Mouse (Mus musculus) lung, embryonic 14.5 days (tissue): ENCODE data around the gene Ninl. TPM values are rescaled to one million over a fixed set of nuclear protein-coding genes. Genes with fewer than 3 reads are reported as not detected.

ENCODE experiments used
- ATAC-seq: fragments of 200-750 bp; cut with Nextera tagmentation; 2 replicates; pipeline ENCODE4 v1.8.0; 2017; ENCODE audit warnings: mild to moderate bottlenecking, moderate TSS enrichment, moderate library complexity; ENCODE audit not compliant: insufficient read depth
- DNase-seq: peaks from one replicate; pipeline ENCODE4 v3.0.0-alpha.2; 2015
- H3K27ac ChIP-seq: fragments of 300-500 bp; sonication (generic); 2 replicates; pipeline ENCODE4 v1.5.1; 2014; ENCODE audit warnings: low read depth, mild to moderate bottlenecking, moderate library complexity
- H3K27me3 ChIP-seq: fragments of 300-500 bp; sonication (generic); 2 replicates; pipeline ENCODE4 v1.6.1; 2014; ENCODE audit warnings: low read length, control low read depth; ENCODE audit not compliant: insufficient read depth
- H3K36me3 ChIP-seq: fragments of 300-500 bp; sonication (generic); 2 replicates; pipeline ENCODE4 v1.6.1; 2014; ENCODE audit warnings: control low read depth; ENCODE audit not compliant: insufficient read depth
- H3K4me1 ChIP-seq: fragments of 300-500 bp; sonication (generic); 2 replicates; pipeline ENCODE4 v1.6.1; 2014; ENCODE audit warnings: antibody characterized with exemption, control low read depth; ENCODE audit not compliant: insufficient read depth
- H3K4me2 ChIP-seq: fragments of 300-500 bp; sonication (generic); 2 replicates; pipeline ENCODE4 v1.6.1; 2014; ENCODE audit warnings: mild to moderate bottlenecking
- H3K4me3 ChIP-seq: fragments of 300-500 bp; sonication (generic); 2 replicates; pipeline ENCODE4 v1.5.1; 2014; ENCODE audit warnings: low read depth, low read length
- H3K9ac ChIP-seq: fragments of 300-500 bp; sonication (generic); 2 replicates; pipeline ENCODE4 v1.6.1; 2014
- H3K9me3 ChIP-seq: fragments of 300-500 bp; sonication (generic); 2 replicates; pipeline ENCODE4 v1.6.1; 2016; ENCODE audit warnings: low read depth, low read length, control low read depth
- CTCF ChIP-seq: IDR thresholded peaks from 2 replicates; pipeline ENCODE4 v1.5.1; 2016; ENCODE audit warnings: antibody characterized with exemption, low read depth
- WGBS: fragments of 180-500 bp; shearing (Covaris S2); extraction: QIAGEN DNeasy Blood & Tissue Kit; methylation state at CpG from one replicate; pipeline ENCODE4 v1.1.7; 2014; 5-methylcytosine and 5-hydroxymethylcytosine counted together
- polyA plus RNA-seq: library from polyadenylated mRNA; unstranded; fragments of >200 nt; fragmentation: Nextera tagmentation; extraction: Ambion mirVana; gene quantifications from 2 replicates; pipeline ENCODE4 v1.2.1, GENCODE M21; 2014

Gene Ninl
- polyA plus RNA-seq, 1 experiment from 2014 or later, result 20.3 TPM

DNA sequence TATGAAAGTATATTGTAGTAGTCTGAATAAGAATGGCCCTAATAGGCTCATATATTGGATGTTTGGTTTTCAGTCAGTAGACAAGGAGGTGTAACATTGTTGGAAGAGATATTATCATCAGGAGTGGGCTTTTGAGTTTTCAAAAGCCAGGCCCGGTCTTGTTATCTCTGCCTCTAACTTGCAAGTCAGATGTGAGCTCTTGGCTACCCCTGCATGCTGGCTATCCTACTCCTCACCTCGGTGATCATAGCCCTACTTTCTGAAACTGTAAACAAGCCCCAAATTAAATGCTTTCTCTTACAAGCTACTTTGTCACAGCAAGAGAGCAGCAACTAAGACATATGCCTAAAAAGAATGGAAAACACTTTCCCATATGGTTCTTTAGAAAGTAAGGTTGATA is 2.5 kb downstream of the Ninl start:
- Histone ChIP-seq H3K27ac (no peak overlapping the region), H3K4me3 (no peak overlapping the region; the same call in 1 of the 2 replicates), H3K27me3 (no peaks in the 10 kb centered on the region), H3K4me2 (peak overlapping the region; percentile 13; the same call in 1 of the 2 replicates), H3K36me3 (no peaks in the 10 kb centered on the region), H3K9ac (no peak overlapping the region), H3K9me3 (peaks cover 3% of the 10 kb centered on the region; the same call in 1 of the 2 replicates), H3K4me1 (peaks cover 8% of the 10 kb centered on the region; the same call in 1 of the 2 replicates)
- WGBS, result 88% methylated on average over 2 of the region's 2 CpGs
- ATAC-seq (no peak), DNase-seq (no peak)
- no peak for TF ChIP-seq CTCF

DNA sequence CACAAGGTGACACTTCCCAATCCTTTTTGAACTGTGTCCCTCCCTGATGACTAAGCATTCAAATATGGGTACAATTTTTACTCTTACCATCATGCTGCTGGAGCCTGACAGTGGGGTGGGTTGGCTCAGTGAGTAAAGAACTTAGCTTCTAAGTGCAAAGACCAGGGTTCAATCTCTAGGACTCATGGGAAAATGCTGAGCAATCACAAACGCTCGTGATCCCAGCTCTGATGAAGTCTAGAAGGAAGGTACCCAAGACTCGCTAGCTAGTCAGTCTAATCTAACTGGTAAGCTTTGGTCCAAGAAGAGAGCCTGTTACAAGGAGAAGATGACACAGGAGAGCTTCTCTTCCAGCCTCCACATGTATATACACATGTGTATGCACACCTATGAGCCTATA is 4.7 kb downstream of the Ninl start:
- H3K9me3 ChIP-seq, result no peaks in the 10 kb centered on the region
- no peak overlapping the region for H3K4me3 ChIP-seq
- no peak for DNase-seq
- no peak overlapping the region for H3K9ac ChIP-seq
- peaks cover 8% of the 10 kb centered on the region; the same call in 1 of the 2 replicates for H3K4me1 ChIP-seq
- no peak overlapping the region for H3K4me2 ChIP-seq
- H3K27me3 ChIP-seq, result no peaks in the 10 kb centered on the region
- WGBS, result 94% methylated on average over 3 of the region's 3 CpGs
- no peak for TF ChIP-seq CTCF
- H3K27ac ChIP-seq, result no peak overlapping the region
- H3K36me3 ChIP-seq, result peaks cover 1% of the 10 kb centered on the region; the same call in 1 of the 2 replicates
- ATAC-seq, result no peak

DNA sequence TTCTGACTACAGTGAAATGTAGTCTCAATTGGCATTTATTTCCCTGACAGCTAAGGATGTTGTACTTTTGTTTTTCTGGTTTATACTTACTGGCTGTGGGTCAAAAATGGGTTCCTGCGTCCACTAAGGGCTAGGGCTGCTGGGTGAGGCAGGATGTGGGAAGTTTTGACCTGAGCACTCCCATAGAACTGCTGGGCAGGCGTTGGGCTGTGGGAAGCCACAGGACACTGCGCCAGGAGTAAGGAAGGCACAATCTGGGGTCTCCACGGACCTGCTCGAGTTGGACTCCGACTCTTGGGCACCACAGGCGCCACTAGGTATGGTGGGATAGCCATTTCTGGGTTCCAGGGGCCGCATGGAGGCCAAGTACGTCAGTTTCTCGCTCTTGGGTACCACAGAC is 18.0 kb downstream of the Ninl start:
- no peak for TF ChIP-seq CTCF
- H3K27ac ChIP-seq, result no peak overlapping the region
- H3K27me3 ChIP-seq, result no peaks in the 10 kb centered on the region
- no peaks in the 10 kb centered on the region for H3K4me1 ChIP-seq
- no peaks in the 10 kb centered on the region for H3K9me3 ChIP-seq
- no peak overlapping the region for H3K4me2 ChIP-seq
- WGBS, result 83% methylated on average over 10 of the region's 10 CpGs
- H3K36me3 ChIP-seq, result no peaks in the 10 kb centered on the region
- no peak for DNase-seq
- H3K4me3 ChIP-seq, result no peak overlapping the region
- H3K9ac ChIP-seq, result no peak overlapping the region
- ATAC-seq, result no peak

DNA sequence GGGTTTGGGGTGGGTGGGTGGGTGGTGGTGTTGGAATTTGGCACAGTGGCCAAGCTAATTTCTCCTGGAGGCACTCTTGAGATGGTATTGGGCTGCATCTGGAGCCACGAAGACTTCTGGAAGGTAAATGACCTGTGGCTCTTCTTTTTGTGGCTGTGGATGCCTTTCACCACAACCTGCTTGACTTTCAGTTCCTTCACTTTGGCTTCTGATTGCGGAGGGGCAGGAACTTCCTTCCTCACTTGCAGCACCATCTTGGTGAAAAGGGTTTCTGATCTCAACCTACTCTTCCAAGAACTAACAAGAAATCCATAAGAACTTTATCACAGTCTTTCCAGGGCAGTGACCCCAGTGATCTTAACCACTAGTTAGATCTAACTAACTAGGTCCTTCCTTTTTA is 23.9 kb downstream of the Ninl start:
- H3K27ac ChIP-seq, result no peak overlapping the region
- H3K9me3 ChIP-seq, result no peaks in the 10 kb centered on the region
- no peak overlapping the region for H3K4me3 ChIP-seq
- no peaks in the 10 kb centered on the region for H3K36me3 ChIP-seq
- 73% methylated on average over 2 of the region's 2 CpGs for WGBS
- no peak overlapping the region for H3K9ac ChIP-seq
- no peak for DNase-seq
- no peak overlapping the region for H3K4me2 ChIP-seq
- H3K27me3 ChIP-seq, result no peaks in the 10 kb centered on the region
- H3K4me1 ChIP-seq, result no peaks in the 10 kb centered on the region
- TF ChIP-seq CTCF, result no peak
- ATAC-seq, result no peak

DNA sequence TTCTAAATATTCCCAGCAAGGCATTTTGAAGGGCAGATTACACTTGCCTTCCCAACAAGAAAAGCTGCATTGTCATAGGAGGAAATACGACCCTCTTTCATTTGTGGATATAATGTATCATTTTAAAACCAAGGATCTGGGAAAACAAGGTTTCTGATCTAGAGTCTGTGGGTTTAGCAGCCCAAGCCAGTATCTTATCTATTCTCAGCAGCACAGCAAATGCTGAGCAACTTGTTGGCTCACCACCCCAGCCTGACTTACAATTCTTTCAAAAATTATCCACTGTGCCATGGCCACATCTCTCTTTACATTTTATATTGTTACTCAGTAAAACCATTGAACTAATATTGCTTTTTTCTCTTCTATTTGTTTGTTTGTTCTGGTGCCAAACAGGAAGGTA is 27.9 kb downstream of the Ninl start:
- Histone ChIP-seq H3K36me3 (no peaks in the 10 kb centered on the region), H3K9ac (no peak overlapping the region), H3K27ac (no peak overlapping the region), H3K27me3 (no peaks in the 10 kb centered on the region), H3K4me3 (no peak overlapping the region), H3K4me2 (no peak overlapping the region), H3K9me3 (no peaks in the 10 kb centered on the region), H3K4me1 (peaks cover 8% of the 10 kb centered on the region; the same call in 1 of the 2 replicates)
- TF ChIP-seq CTCF, result no peak
- DNase-seq, result no peak
- WGBS, result 68% methylated on average over 1 of the region's 1 CpGs
- no peak for ATAC-seq

DNA sequence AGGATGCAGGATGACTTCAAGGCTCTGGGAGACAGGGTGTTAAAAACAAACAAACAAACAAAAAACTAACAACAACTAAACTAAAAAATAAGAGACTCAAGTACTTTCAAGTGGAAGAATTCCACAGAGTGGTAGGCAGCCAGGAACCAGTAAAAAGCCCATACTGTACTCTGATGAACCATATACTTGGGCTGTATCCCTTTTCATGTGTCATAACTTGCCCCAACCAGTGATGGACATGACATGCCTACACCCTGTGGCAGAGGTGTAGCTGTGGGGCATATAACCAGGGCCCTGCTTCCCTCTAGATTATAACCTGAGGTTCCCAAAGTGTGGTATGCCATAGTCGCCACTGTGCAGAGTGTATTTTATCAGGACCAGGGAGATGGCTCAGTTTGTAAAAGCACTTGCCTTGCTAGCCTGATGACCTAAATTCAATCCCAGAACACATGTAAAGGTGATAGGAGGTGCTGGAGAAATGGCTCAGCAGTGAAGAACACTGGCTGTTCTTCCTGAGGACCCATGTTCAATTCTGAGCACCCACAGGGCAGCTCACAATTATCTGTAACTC is 29.6 kb downstream of the Ninl start:
- ATAC-seq, result peak; percentile 75
- Histone ChIP-seq H3K9ac (peak overlapping the region; percentile 85; the same call in 1 of the 2 replicates), H3K27me3 (no peaks in the 10 kb centered on the region), H3K4me2 (peak overlapping the region; percentile 88), H3K4me3 (peak overlapping the region; percentile 65), H3K4me1 (peaks cover 8% of the 10 kb centered on the region; the same call in 1 of the 2 replicates), H3K36me3 (no peaks in the 10 kb centered on the region), H3K27ac (no peak overlapping the region), H3K9me3 (no peaks in the 10 kb centered on the region)
- TF ChIP-seq CTCF, result no peak
- DNase-seq, result no peak
- WGBS, result 86% methylated on average over 1 of the region's 1 CpGs

DNA sequence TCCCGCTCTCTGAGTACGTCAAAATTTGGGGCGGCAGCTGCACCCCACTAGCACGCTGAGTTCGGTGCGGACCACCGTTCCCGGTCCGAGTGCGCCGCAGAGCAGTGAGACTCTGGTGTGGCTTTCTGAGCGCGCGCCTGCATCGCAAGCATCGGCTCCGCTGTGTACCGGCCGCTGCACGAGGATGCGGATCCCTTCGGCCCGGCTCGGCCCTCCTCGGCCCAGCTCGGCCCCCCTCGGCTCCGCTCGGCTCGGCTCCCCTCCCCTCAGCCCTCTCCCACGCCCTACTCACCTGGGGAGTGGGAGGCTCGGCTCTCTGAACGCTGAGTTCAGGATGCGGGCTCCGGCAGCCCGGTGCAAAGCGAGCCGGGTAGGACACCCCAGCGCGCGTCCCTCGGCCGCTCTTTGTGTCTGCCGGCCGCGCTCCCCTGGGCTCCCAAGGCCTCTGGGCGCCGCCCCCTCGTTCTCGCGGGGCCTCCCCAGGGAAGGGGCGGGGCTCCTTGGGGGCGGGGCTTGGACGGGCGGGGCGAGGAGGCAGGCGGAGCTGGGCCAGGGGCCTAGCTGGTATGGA is 30.2 kb downstream of the Ninl start:
- ATAC-seq (peak; percentile 94), DNase-seq (peak; percentile 89)
- Histone ChIP-seq H3K4me3 (peak overlapping the region; percentile 65), H3K27me3 (no peaks in the 10 kb centered on the region), H3K9ac (peak overlapping the region; percentile 85), H3K27ac (peak overlapping the region; percentile 84), H3K4me2 (peak overlapping the region; percentile 88), H3K9me3 (no peaks in the 10 kb centered on the region), H3K36me3 (no peaks in the 10 kb centered on the region), H3K4me1 (peaks cover 8% of the 10 kb centered on the region; the same call in 1 of the 2 replicates)
- WGBS, result under 1% methylated on average over 57 of the region's 57 CpGs
- no peak for TF ChIP-seq CTCF
